Mouse (Mus musculus) frontal cortex, adult (tissue): ENCODE results near the gene Polr2c.
"Not testable (repeated sequence)": the region's sequence is repeated elsewhere in the genome, so short reads cannot be mapped to it uniquely, and the experiment has no call there.

Experiments used
- ATAC-seq: cut with Nextera tagmentation; 2 replicates; pipeline ENCODE4 v1.9.2; 2017; ENCODE audit warnings: mild to moderate bottlenecking, moderate library complexity, mixed read lengths; ENCODE audit not compliant: low TSS enrichment

The Polr2c gene

GRCm38 (mm10) chr8:94838600-94838999 is 18.6 kb upstream of the Polr2c start:
- peak; percentile 60 for ATAC-seq

GRCm38 (mm10) chr8:94841183-94841582 is 16.1 kb upstream of the Polr2c start:
- no peak for ATAC-seq

GRCm38 (mm10) chr8:94850049-94850448 is 7.2 kb upstream of the Polr2c start:
- ATAC-seq, result no peak

- ATAC-seq, result not testable (repeated sequence)
Measured at GRCm38 (mm10) chr8:94854761-94855160, 2.5 kb upstream of the Polr2c start.

- peak; percentile 70 for ATAC-seq
Measured at GRCm38 (mm10) chr8:94857011-94857345, 272 bp upstream of the Polr2c start.

- no peak for ATAC-seq
Measured at GRCm38 (mm10) chr8:94861352-94861910, 4.2 kb downstream of the Polr2c start.

- ATAC-seq, result no peak
Measured at GRCm38 (mm10) chr8:94862487-94863220, 5.4 kb downstream of the Polr2c start.

- no peak for ATAC-seq
Measured at GRCm38 (mm10) chr8:94863897-94864673, 6.8 kb downstream of the Polr2c start.

GRCm38 (mm10) chr8:94865292-94865691 is 8.0 kb downstream of the Polr2c start:
- ATAC-seq, result no peak

- no peak for ATAC-seq
Measured at GRCm38 (mm10) chr8:94866921-94867320, 9.7 kb downstream of the Polr2c start.

GRCm38 (mm10) chr8:94869146-94869545 is 11.9 kb downstream of the Polr2c start:
- ATAC-seq, result no peak

- no peak for ATAC-seq
Measured at GRCm38 (mm10) chr8:94870003-94870402, 12.8 kb downstream of the Polr2c start.

GRCm38 (mm10) chr8:94870474-94871107 is 13.3 kb downstream of the Polr2c start:
- peak; percentile 36 for ATAC-seq

GRCm38 (mm10) chr8:94871108-94871894 is 14.1 kb downstream of the Polr2c start:
- ATAC-seq, result peak; percentile 67

- no peak for ATAC-seq
Measured at GRCm38 (mm10) chr8:94872156-94872555, 14.9 kb downstream of the Polr2c start.

GRCm38 (mm10) chr8:94872576-94872975 is 15.3 kb downstream of the Polr2c start:
- no peak for ATAC-seq

- ATAC-seq, result peak; percentile 57
Measured at GRCm38 (mm10) chr8:94874358-94874757, 17.1 kb downstream of the Polr2c start.

GRCm38 (mm10) chr8:94875096-94875870 is 18.0 kb downstream of the Polr2c start:
- ATAC-seq, result no peak

- no peak for ATAC-seq
Measured at GRCm38 (mm10) chr8:94875871-94876150, 18.6 kb downstream of the Polr2c start.

- ATAC-seq, result peak; percentile 68
Measured at GRCm38 (mm10) chr8:94876197-94876730, 19.0 kb downstream of the Polr2c start, which contains the start of gene Dok4. Gene Dok4 (minus strand): TSS chr8:94876330.

- no peak for ATAC-seq
Measured at GRCm38 (mm10) chr8:94876820-94877219, 19.6 kb downstream of the Polr2c start.
